Mouse (Mus musculus): ENCODE results near the gene Mad2l1bp. TPM values are rescaled to one million over a fixed set of nuclear protein-coding genes. Genes with fewer than 3 reads are reported as not detected.

Mad2l1bp gene
- polyA plus RNA-seq (2016; fragmentation: Nextera tagmentation; extraction: Ambion mirVana): 37.7 and 39.2 TPM in 2 replicates

GRCm38 (mm10) chr17:46152847-46153782 is at the start of gene Mad2l1bp:
Gene Mad2l1bp (minus strand): TSS chr17:46153553.
- H3K4me3 ChIP-seq: peak within 1 kb of the TSS; percentile 75
- DNase-seq (ENCODE audit: low spot score): peak; percentile 81
- WGBS: 9% methylated on average over 33 of the region's 33 CpGs
- H3K9me3 ChIP-seq (replicated peaks): no peaks in the 10 kb centered on the region
- H3K27ac ChIP-seq: peak within 1 kb of the TSS; percentile 88
- no peaks in the 10 kb centered on the region for H3K27me3 ChIP-seq (ENCODE audit: low read depth, poor library complexity, severe bottlenecking)
- peaks cover 10% of the 10 kb centered on the region for H3K4me1 ChIP-seq
- H3K36me3 ChIP-seq: peaks cover 24% of the 10 kb centered on the region

GRCm38 (mm10) chr17:46203078-46203477 is 49.7 kb upstream of the Mad2l1bp start:
- WGBS: under 1% methylated on average over 20 of the region's 20 CpGs

GRCm38 (mm10) chr17:46202421-46203071 is 49.2 kb upstream of the Mad2l1bp start, which contains the start of the genes Polh and Xpo5:
Gene Polh (minus strand): TSS chr17:46202645.
Gene Xpo5 (plus strand): TSS chr17:46202782.
- peaks cover 63% of the 10 kb centered on the region for H3K36me3 ChIP-seq

More at GRCm38 (mm10) chr17:46203078-46203477, 49.7 kb upstream of the Mad2l1bp start:
- H3K4me3 ChIP-seq: peak overlapping the region; percentile 95
- DNase-seq (ENCODE audit: low spot score): no peak
- no peaks in the 10 kb centered on the region for H3K9me3 ChIP-seq (replicated peaks)
- no peaks in the 10 kb centered on the region for H3K27me3 ChIP-seq (ENCODE audit: low read depth, poor library complexity, severe bottlenecking)
- peaks cover 20% of the 10 kb centered on the region for H3K4me1 ChIP-seq
- peak overlapping the region; percentile 91 for H3K27ac ChIP-seq
- peaks cover 63% of the 10 kb centered on the region for H3K36me3 ChIP-seq

GRCm38 (mm10) chr17:46201151-46201550 is 47.8 kb upstream of the Mad2l1bp start:
- 81% methylated on average over 6 of the region's 6 CpGs for WGBS
- peaks cover 63% of the 10 kb centered on the region for H3K36me3 ChIP-seq
- no peak for DNase-seq (ENCODE audit: low spot score)
- no peaks in the 10 kb centered on the region for H3K27me3 ChIP-seq (ENCODE audit: low read depth, poor library complexity, severe bottlenecking)
- H3K9me3 ChIP-seq (replicated peaks): no peaks in the 10 kb centered on the region
- H3K4me3 ChIP-seq: peak overlapping the region; percentile 95
- no peak overlapping the region for H3K27ac ChIP-seq
- H3K4me1 ChIP-seq: peaks cover 20% of the 10 kb centered on the region

More at GRCm38 (mm10) chr17:46202421-46203071, 49.2 kb upstream of the Mad2l1bp start, which contains the start of the genes Polh and Xpo5:
- Histone ChIP-seq H3K27me3 (ENCODE audit: low read depth, poor library complexity, severe bottlenecking) (no peaks in the 10 kb centered on the region), H3K4me3 (peak within 1 kb of the TSS; percentile 95), H3K9me3 (replicated peaks) (no peaks in the 10 kb centered on the region), H3K27ac (peak within 1 kb of the TSS; percentile 91), H3K4me1 (peaks cover 20% of the 10 kb centered on the region)
- WGBS: under 1% methylated on average over 66 of the region's 66 CpGs
- DNase-seq (ENCODE audit: low spot score): peak; percentile 96

- no peaks in the 10 kb centered on the region for H3K9me3 ChIP-seq (replicated peaks)
- H3K4me3 ChIP-seq: no peak overlapping the region
- no peaks in the 10 kb centered on the region for H3K4me1 ChIP-seq
- H3K36me3 ChIP-seq: peaks cover 96% of the 10 kb centered on the region
- WGBS: 91% methylated on average over 2 of the region's 2 CpGs
- DNase-seq (ENCODE audit: low spot score): no peak
- H3K27ac ChIP-seq: no peak overlapping the region
- H3K27me3 ChIP-seq (ENCODE audit: low read depth, poor library complexity, severe bottlenecking): no peaks in the 10 kb centered on the region
Measured at GRCm38 (mm10) chr17:46188829-46189228, 35.5 kb upstream of the Mad2l1bp start.

- DNase-seq (ENCODE audit: low spot score): no peak
- 85% methylated on average over 4 of the region's 4 CpGs for WGBS
- H3K27me3 ChIP-seq (ENCODE audit: low read depth, poor library complexity, severe bottlenecking): no peaks in the 10 kb centered on the region
- no peak overlapping the region for H3K4me3 ChIP-seq
- no peaks in the 10 kb centered on the region for H3K9me3 ChIP-seq (replicated peaks)
- peaks cover 98% of the 10 kb centered on the region for H3K36me3 ChIP-seq
- no peak overlapping the region for H3K27ac ChIP-seq
- H3K4me1 ChIP-seq: no peaks in the 10 kb centered on the region
Measured at GRCm38 (mm10) chr17:46182273-46182672, 28.9 kb upstream of the Mad2l1bp start.

- H3K4me3 ChIP-seq: no peak overlapping the region
- no peaks in the 10 kb centered on the region for H3K4me1 ChIP-seq
- 78% methylated on average over 3 of the region's 3 CpGs for WGBS
- no peak for DNase-seq (ENCODE audit: low spot score)
- H3K36me3 ChIP-seq: peaks cover 93% of the 10 kb centered on the region
- no peak overlapping the region for H3K27ac ChIP-seq
- no peaks in the 10 kb centered on the region for H3K27me3 ChIP-seq (ENCODE audit: low read depth, poor library complexity, severe bottlenecking)
- H3K9me3 ChIP-seq (replicated peaks): no peaks in the 10 kb centered on the region
Measured at GRCm38 (mm10) chr17:46170538-46170937, 17.2 kb upstream of the Mad2l1bp start.

GRCm38 (mm10) chr17:46168768-46169167 is 15.4 kb upstream of the Mad2l1bp start:
- Histone ChIP-seq H3K9me3 (replicated peaks) (no peaks in the 10 kb centered on the region), H3K4me1 (no peaks in the 10 kb centered on the region), H3K4me3 (no peak overlapping the region), H3K36me3 (peaks cover 97% of the 10 kb centered on the region), H3K27me3 (ENCODE audit: low read depth, poor library complexity, severe bottlenecking) (no peaks in the 10 kb centered on the region), H3K27ac (no peak overlapping the region)
- no peak for DNase-seq (ENCODE audit: low spot score)
- WGBS: 91% methylated on average over 5 of the region's 5 CpGs

- WGBS: 61% methylated on average over 5 of the region's 5 CpGs
- Histone ChIP-seq H3K36me3 (peaks cover 98% of the 10 kb centered on the region), H3K27ac (no peak overlapping the region), H3K4me1 (no peaks in the 10 kb centered on the region), H3K9me3 (replicated peaks) (no peaks in the 10 kb centered on the region), H3K27me3 (ENCODE audit: low read depth, poor library complexity, severe bottlenecking) (no peaks in the 10 kb centered on the region), H3K4me3 (no peak overlapping the region)
- DNase-seq (ENCODE audit: low spot score): no peak
Measured at GRCm38 (mm10) chr17:46168318-46168717, 15.0 kb upstream of the Mad2l1bp start.

- H3K27me3 ChIP-seq (ENCODE audit: low read depth, poor library complexity, severe bottlenecking): no peaks in the 10 kb centered on the region
- DNase-seq (ENCODE audit: low spot score): no peak
- H3K4me1 ChIP-seq: peaks cover 7% of the 10 kb centered on the region
- no peak overlapping the region for H3K4me3 ChIP-seq
- peaks cover 95% of the 10 kb centered on the region for H3K36me3 ChIP-seq
- H3K27ac ChIP-seq: no peak overlapping the region
- 90% methylated on average over 11 of the region's 11 CpGs for WGBS
- no peaks in the 10 kb centered on the region for H3K9me3 ChIP-seq (replicated peaks)
Measured at GRCm38 (mm10) chr17:46167014-46167413, 13.7 kb upstream of the Mad2l1bp start.

- DNase-seq (ENCODE audit: low spot score): no peak
- Histone ChIP-seq H3K27ac (no peak overlapping the region), H3K4me3 (no peak overlapping the region), H3K36me3 (peaks cover 90% of the 10 kb centered on the region), H3K27me3 (ENCODE audit: low read depth, poor library complexity, severe bottlenecking) (no peaks in the 10 kb centered on the region), H3K4me1 (peaks cover 14% of the 10 kb centered on the region), H3K9me3 (replicated peaks) (no peaks in the 10 kb centered on the region)
- 96% methylated on average over 5 of the region's 5 CpGs for WGBS
Measured at GRCm38 (mm10) chr17:46166270-46166669, 12.9 kb upstream of the Mad2l1bp start.

GRCm38 (mm10) chr17:46165460-46165859 is 12.1 kb upstream of the Mad2l1bp start:
- Histone ChIP-seq H3K36me3 (peaks cover 82% of the 10 kb centered on the region), H3K4me1 (peaks cover 14% of the 10 kb centered on the region), H3K4me3 (no peak overlapping the region), H3K27ac (no peak overlapping the region), H3K27me3 (ENCODE audit: low read depth, poor library complexity, severe bottlenecking) (no peaks in the 10 kb centered on the region), H3K9me3 (replicated peaks) (no peaks in the 10 kb centered on the region)
- WGBS: 86% methylated on average over 12 of the region's 12 CpGs
- no peak for DNase-seq (ENCODE audit: low spot score)

GRCm38 (mm10) chr17:46164791-46165190 is 11.4 kb upstream of the Mad2l1bp start:
- WGBS: 94% methylated on average over 10 of the region's 10 CpGs
- H3K4me1 ChIP-seq: peaks cover 15% of the 10 kb centered on the region

More at GRCm38 (mm10) chr17:46164791-46165190, 11.4 kb upstream of the Mad2l1bp start:
- Histone ChIP-seq H3K27ac (no peak overlapping the region), H3K36me3 (peaks cover 75% of the 10 kb centered on the region), H3K4me3 (no peak overlapping the region), H3K9me3 (replicated peaks) (no peaks in the 10 kb centered on the region), H3K27me3 (ENCODE audit: low read depth, poor library complexity, severe bottlenecking) (no peaks in the 10 kb centered on the region)
- no peak for DNase-seq (ENCODE audit: low spot score)

Data from limb, embryonic 10.5 days (tissue).